Comparison of ENCODE assay signal across 8 mouse cellular contexts in the genomic region with DNA sequence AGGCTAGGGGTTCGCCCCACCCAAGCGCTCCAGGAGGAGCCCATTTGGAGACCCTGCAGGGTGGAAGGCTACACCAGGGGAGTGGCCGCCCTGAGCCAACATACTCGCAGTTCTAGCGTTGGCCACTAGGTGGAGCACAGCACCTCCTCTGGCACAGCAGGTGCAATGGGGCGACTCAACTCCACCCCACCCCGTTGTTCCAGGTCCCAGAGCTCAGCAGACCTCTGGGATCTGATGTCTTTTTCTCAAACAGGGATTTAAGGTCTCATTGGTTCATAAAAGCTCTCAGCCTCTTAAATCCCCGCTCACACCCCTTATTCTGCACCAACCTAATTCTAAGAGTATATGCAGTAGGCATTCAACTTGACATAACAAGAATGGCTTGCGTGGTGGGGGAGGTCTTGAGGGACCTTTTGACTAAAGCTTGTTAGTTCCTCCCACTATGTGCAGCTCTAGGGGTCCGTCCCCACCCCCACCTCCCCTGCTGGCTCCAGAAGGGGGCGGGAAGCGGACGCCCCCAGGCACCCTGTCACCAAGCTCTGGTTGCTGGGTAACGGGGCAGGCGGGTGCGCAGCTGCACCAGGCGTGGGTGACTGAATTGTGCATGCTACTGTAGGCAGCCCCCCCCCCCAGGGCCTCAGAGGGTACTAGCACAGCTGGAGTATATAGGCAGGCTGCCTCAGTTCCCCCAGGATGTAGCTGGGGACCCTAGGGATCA. TPM values are rescaled to one million over a fixed set of nuclear protein-coding genes. Genes with fewer than 3 reads are reported as not detected.
A peak's percentile ranks its signal among the peaks of the same experiment; 100 is the strongest.
DNase-seq lines count a peak whose midpoint lies in the region; ATAC-seq lines count a peak whose summit lies in the region.

No protein-coding gene starts in this region.

- H3K4me1 ChIP-seq in hindbrain, embryonic 12.5 days, result peaks cover 51% of the 10 kb centered on the region

- 21% methylated on average over 17 of the region's 17 CpGs for WGBS in hindbrain, embryonic 12.5 days

- H3K4me3 ChIP-seq in hindbrain, embryonic 12.5 days, result peak overlapping the region; percentile 15; the same call in 1 of the 2 replicates

- H3K36me3 ChIP-seq in hindbrain, embryonic 12.5 days, result peaks cover 11% of the 10 kb centered on the region

- peak overlapping the region; percentile 39 for H3K4me2 ChIP-seq in hindbrain, embryonic 12.5 days (replicated peaks)

- H3K27ac ChIP-seq in hindbrain, embryonic 12.5 days, result peak overlapping the region; percentile 84

- no peaks in the 10 kb centered on the region for H3K27me3 ChIP-seq in hindbrain, embryonic 12.5 days

- peak overlapping the region; percentile 32; the same call in 1 of the 2 replicates for H3K9ac ChIP-seq in hindbrain, embryonic 12.5 days

- peak; percentile 79 for ATAC-seq in hindbrain, embryonic 12.5 days (ENCODE audit: low FRiP score)
- ATAC-seq in megakaryocyte progenitor cell, adult 5-6 weeks (replicated peaks; ENCODE audit: poor library complexity), result peak; percentile 63

- no peaks in the 10 kb centered on the region for H3K9me3 ChIP-seq in hindbrain, embryonic 12.5 days (replicated peaks)

- peak; percentile 87 for DNase-seq in R1 (ENCODE audit: low read depth, low spot score)
- peak; percentile 91 for DNase-seq in cerebellum, adult 8-10 months
- DNase-seq in forelimb bud, embryonic 11.5 days (ENCODE audit: low read depth, low spot score), result peak; percentile 83
- DNase-seq in left cerebral cortex, adult 18-20 months (ENCODE audit: low spot score in 2 of 2), result peak; percentile 91 to 98
- DNase-seq in right cerebral cortex, postnatal 14 days, result peak; percentile 92
- DNase-seq in urinary bladder, postnatal 14 days (ENCODE audit: low spot score), result peak; percentile 88

RNA-seq across cellular contexts. Expression of a gene that starts 5.2 kb away (rescaled TPM):
- 33.1 and 33.8 TPM in 2 replicates for polyA plus RNA-seq in hindbrain, embryonic 12.5 days (2016; fragmentation: Nextera tagmentation; extraction: Ambion mirVana)
- 10 to 100 TPM; 41.4 to 42.3 TPM for total RNA-seq in left cerebral cortex, adult 18-20 months (2021)
- 34.1 and 35.2 TPM in 2 replicates for total RNA-seq in megakaryocyte progenitor cell, adult 5-6 weeks (2015)
- total RNA-seq in megakaryocyte progenitor cell, adult 5-6 weeks (2017), result 17.1 and 19.2 TPM in 2 replicates

RNA-seq across cellular contexts. Expression of a gene that starts 10.6 kb away (rescaled TPM):
- polyA plus RNA-seq in hindbrain, embryonic 12.5 days (2016; fragmentation: Nextera tagmentation; extraction: Ambion mirVana), result 7.1 and 8.1 TPM in 2 replicates
- 10 to 100 TPM; 54.8 to 68.7 TPM for total RNA-seq in left cerebral cortex, adult 18-20 months (2021)
- 5.3 and 5.4 TPM in 2 replicates for total RNA-seq in megakaryocyte progenitor cell, adult 5-6 weeks (2015)
- total RNA-seq in megakaryocyte progenitor cell, adult 5-6 weeks (2017), result 4.3 and 6.0 TPM in 2 replicates

RNA-seq across cellular contexts. Expression of a gene that starts 23.6 kb away (rescaled TPM):
- polyA plus RNA-seq in hindbrain, embryonic 12.5 days (2016; fragmentation: Nextera tagmentation; extraction: Ambion mirVana), result 112 and 118 TPM in 2 replicates
- total RNA-seq in left cerebral cortex, adult 18-20 months (2021), result 100 to 1,000 TPM; 179 to 185 TPM
- 59.7 and 79.8 TPM in 2 replicates for total RNA-seq in megakaryocyte progenitor cell, adult 5-6 weeks (2015)
- 20.5 and 29.4 TPM in 2 replicates for total RNA-seq in megakaryocyte progenitor cell, adult 5-6 weeks (2017)

RNA-seq across cellular contexts. Expression of a gene that starts 27.6 kb away (rescaled TPM):
- 0.93 and 1.1 TPM in 2 replicates for polyA plus RNA-seq in hindbrain, embryonic 12.5 days (2016; fragmentation: Nextera tagmentation; extraction: Ambion mirVana)
- under 1 TPM; 0.12 to 0.21 TPM for total RNA-seq in left cerebral cortex, adult 18-20 months (2021)
- total RNA-seq in megakaryocyte progenitor cell, adult 5-6 weeks (2015), result not detected in 2 replicates
- not detected in 2 replicates for total RNA-seq in megakaryocyte progenitor cell, adult 5-6 weeks (2017)

RNA-seq across cellular contexts. Expression of a gene that starts 36.1 kb away (rescaled TPM):
- 60.3 and 69.4 TPM in 2 replicates for polyA plus RNA-seq in hindbrain, embryonic 12.5 days (2016; fragmentation: Nextera tagmentation; extraction: Ambion mirVana)
- total RNA-seq in left cerebral cortex, adult 18-20 months (2021), result 10 to 100 TPM; 49.1 to 50.5 TPM
- total RNA-seq in megakaryocyte progenitor cell, adult 5-6 weeks (2015), result 25.9 and 27.2 TPM in 2 replicates
- total RNA-seq in megakaryocyte progenitor cell, adult 5-6 weeks (2017), result 11.2 and 15.9 TPM in 2 replicates

Comparison
In these comparisons a context has a peak if more than half of its experiments do, and no peak if none do; other contexts are left out.
1. Peak in every context shown above with its lines: DNase-seq, ATAC-seq, H3K4me3 ChIP-seq and H3K27ac ChIP-seq.
2. RNA of a gene that starts 10.6 kb away (total RNA-seq): 54.8 to 68.7 TPM in left cerebral cortex, adult 18-20 months; 4.3 to 6.0 TPM in megakaryocyte progenitor cell, adult 5-6 weeks; every median in the first group is over 4 times any median in the second.